Mouse (Mus musculus): ENCODE results near the gene Acnat1. TPM values are rescaled to one million over a fixed set of nuclear protein-coding genes. Genes with fewer than 3 reads are reported as not detected.
"Not testable (repeated sequence)": the region's sequence is repeated elsewhere in the genome, so short reads cannot be mapped to it uniquely, and the experiment has no call there.

Gene Acnat1
- not detected in 2 replicates for polyA plus RNA-seq (2015; fragmentation: Nextera tagmentation; extraction: Ambion mirVana)

DNA sequence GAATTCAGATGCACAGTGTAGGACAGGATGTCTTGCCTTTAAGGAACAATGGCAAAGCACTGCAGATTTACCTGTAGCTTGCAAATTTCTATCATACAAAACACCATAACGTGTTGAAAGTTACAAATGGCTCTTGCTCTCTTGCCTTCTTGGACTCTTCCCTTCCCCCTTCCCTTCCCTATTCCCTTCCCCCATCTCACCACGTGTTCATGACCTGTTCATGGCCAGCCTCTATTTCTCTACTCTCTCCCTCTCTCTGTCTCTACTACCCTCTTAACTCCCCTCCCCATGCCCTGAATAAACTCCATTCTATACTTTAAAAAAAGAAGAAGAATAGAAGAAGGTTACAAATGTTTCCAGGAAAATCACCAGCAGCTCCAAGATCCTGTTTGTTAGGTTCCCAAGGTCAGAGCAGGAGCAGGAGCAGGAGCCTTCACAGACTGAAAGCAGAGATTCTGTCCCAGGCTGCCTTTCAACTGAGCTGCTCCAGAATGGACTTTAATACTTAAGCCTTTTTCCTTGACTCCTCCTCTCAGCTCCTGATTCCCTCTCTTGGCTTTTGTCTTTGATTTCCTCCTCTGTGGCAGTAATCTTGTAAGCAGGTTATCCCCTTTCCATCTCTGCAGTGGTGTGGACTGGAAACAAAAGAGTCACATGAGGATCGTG is at the start of gene Acnat1:
Gene Acnat1 (minus strand): TSS at position 478 of the 666 bp plus-strand sequence.
- H3K27ac ChIP-seq (replicated peaks), result no peak within 1 kb of the TSS
- no peak for ATAC-seq (replicated peaks)
- no peaks in the 10 kb centered on the region for H3K36me3 ChIP-seq
- no peak within 1 kb of the TSS for H3K4me3 ChIP-seq
- H3K9me3 ChIP-seq, result no peaks in the 10 kb centered on the region
- H3K27me3 ChIP-seq, result no peaks in the 10 kb centered on the region
- H3K9ac ChIP-seq (replicated peaks), result no peak within 1 kb of the TSS
- WGBS, result 42% methylated on average over 3 of the region's 3 CpGs
- no peak within 1 kb of the TSS for H3K4me2 ChIP-seq (replicated peaks)
- H3K4me1 ChIP-seq, result peaks cover 3% of the 10 kb centered on the region; the same call in 1 of the 2 replicates

DNA sequence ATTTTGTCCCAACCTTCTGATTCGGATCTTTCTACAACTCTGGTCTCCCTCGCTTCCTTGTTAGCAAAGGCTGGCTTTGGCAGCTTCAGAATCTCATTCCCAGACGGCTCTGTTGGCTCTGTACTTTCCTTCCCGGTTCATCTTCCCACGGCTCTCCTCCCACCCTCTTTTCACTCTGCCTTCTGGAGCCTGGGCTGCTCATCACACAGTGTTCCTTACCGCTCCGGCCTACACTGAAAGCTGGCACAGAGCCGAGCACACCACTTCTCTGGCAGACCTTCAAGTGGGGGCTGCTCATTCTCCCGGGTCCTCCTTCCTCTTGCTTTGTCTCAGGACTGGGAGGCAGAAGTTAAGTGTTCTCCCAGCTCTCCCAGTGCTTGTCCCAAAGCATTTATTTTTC is 48.9 kb upstream of the Acnat1 start:
- ATAC-seq (replicated peaks), result no peak
- peaks cover 32% of the 10 kb centered on the region for H3K4me1 ChIP-seq
- no peaks in the 10 kb centered on the region for H3K27me3 ChIP-seq
- WGBS, result 47% methylated on average over 9 of the region's 9 CpGs
- H3K27ac ChIP-seq (replicated peaks), result peak overlapping the region; percentile 27
- H3K36me3 ChIP-seq, result peaks cover 15% of the 10 kb centered on the region
- peak overlapping the region; percentile 70 for H3K4me2 ChIP-seq (replicated peaks)
- no peaks in the 10 kb centered on the region for H3K9me3 ChIP-seq
- peak overlapping the region; percentile 62 for H3K4me3 ChIP-seq
- H3K9ac ChIP-seq (replicated peaks), result no peak overlapping the region

DNA sequence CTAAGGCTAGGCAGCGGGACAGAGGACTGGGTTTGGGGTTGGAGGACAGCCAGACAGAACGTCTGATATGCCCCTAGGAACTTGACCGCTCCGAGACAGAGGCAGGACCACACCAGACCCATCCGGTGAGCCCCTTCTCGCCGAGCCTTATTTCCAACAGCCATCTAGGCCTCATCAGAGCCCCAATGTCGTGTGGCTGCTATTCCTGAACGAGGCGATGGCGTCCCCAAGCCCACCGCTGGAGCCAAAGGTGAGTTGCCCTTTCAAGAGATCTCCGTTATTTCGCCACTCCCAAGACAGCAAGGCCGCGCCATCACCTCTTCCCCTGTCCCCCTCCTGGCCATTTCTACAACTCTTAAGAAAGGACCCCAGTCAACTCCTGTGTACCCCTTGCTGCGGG is 47.6 kb upstream of the Acnat1 start:
- Histone ChIP-seq H3K4me1 (peaks cover 32% of the 10 kb centered on the region), H3K9me3 (no peaks in the 10 kb centered on the region), H3K36me3 (peaks cover 12% of the 10 kb centered on the region), H3K27me3 (no peaks in the 10 kb centered on the region), H3K9ac (replicated peaks) (peak overlapping the region; percentile 67), H3K4me3 (peak overlapping the region; percentile 62), H3K4me2 (replicated peaks) (peak overlapping the region; percentile 70), H3K27ac (replicated peaks) (peak overlapping the region; percentile 44)
- WGBS, result 0% methylated on average over 17 of the region's 17 CpGs
- ATAC-seq (replicated peaks), result no peak; the same call in 1 of the 2 replicates

DNA sequence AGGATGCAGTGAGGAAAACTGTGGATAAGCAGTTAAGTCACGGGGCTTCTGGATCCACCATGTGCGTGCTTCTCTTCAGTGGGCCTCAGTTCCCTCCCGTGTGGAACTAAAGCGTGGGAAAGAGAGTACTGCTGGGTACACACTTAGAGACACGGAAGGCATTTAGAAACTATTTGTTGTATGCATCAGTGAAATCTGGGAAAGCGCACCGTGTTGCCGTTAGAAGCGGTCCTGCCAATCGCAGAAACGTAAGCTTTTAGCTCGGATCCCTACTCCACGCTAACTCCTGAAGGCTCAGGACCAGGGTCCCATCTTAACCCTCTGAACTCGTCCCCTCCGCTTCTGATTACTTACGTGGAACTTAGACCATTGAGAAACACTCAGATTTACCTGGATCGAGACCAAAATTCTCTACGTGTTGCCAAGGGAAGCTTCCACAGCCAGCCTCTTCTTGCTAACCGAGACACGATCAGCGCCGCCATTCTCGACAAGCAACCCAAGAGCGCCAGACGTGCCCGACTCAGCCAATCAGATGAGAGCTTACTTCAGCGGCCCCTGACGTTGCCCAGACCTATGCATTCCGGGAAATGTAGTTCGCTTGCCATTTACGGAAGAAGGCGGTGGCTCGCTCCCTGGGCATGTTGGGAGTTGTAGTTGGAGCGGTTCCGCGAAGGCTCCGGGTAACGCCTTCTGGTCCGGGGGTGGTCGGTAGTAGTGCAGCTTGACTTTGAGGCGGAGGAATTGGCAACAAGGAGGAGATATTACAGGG is 47.0 kb upstream of the Acnat1 start, which contains the start of the genes Mrpl50 and Zfp189:
Gene Mrpl50 (minus strand): TSS at position 522 of the 769 bp plus-strand sequence.
Gene Zfp189 (plus strand): TSS at position 605 of the 769 bp plus-strand sequence.
- peak; percentile 99 for ATAC-seq (replicated peaks)
- H3K27ac ChIP-seq (replicated peaks), result peak within 1 kb of the TSS; percentile 77
- H3K36me3 ChIP-seq, result peaks cover 9% of the 10 kb centered on the region
- H3K27me3 ChIP-seq, result no peaks in the 10 kb centered on the region
- peaks cover 32% of the 10 kb centered on the region for H3K4me1 ChIP-seq
- no peaks in the 10 kb centered on the region for H3K9me3 ChIP-seq
- under 1% methylated on average over 41 of the region's 41 CpGs for WGBS
- H3K4me2 ChIP-seq (replicated peaks), result peak within 1 kb of the TSS; percentile 70
- peak within 1 kb of the TSS; percentile 67 for H3K9ac ChIP-seq (replicated peaks)
- H3K4me3 ChIP-seq, result peak within 1 kb of the TSS; percentile 62

DNA sequence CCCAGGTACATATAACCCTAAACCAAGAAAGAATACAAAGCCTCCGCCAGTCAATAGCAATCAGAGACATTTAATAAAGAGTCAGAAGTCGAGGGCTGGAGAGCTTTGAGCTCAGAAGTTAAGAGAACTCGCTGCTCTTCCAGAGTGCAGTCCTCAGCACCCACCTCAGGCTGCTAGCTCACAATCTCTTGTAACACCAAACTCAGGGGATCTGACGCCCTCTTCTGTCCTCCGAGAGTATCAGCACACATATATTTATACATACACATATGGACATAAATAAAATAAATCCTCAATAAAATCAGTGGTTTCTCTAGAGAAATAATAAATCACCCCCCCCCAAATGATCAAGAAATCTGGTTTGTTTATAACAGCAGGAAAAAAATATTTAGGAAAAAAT is 45.8 kb upstream of the Acnat1 start:
- 68% methylated on average over 5 of the region's 5 CpGs for WGBS
- no peaks in the 10 kb centered on the region for H3K27me3 ChIP-seq
- peaks cover 7% of the 10 kb centered on the region for H3K36me3 ChIP-seq
- H3K9ac ChIP-seq (replicated peaks), result no peak overlapping the region
- H3K4me2 ChIP-seq (replicated peaks), result peak overlapping the region; percentile 61
- no peak overlapping the region for H3K27ac ChIP-seq (replicated peaks)
- H3K9me3 ChIP-seq, result no peaks in the 10 kb centered on the region
- peaks cover 32% of the 10 kb centered on the region for H3K4me1 ChIP-seq
- no peak for ATAC-seq (replicated peaks)
- no peak overlapping the region for H3K4me3 ChIP-seq

DNA sequence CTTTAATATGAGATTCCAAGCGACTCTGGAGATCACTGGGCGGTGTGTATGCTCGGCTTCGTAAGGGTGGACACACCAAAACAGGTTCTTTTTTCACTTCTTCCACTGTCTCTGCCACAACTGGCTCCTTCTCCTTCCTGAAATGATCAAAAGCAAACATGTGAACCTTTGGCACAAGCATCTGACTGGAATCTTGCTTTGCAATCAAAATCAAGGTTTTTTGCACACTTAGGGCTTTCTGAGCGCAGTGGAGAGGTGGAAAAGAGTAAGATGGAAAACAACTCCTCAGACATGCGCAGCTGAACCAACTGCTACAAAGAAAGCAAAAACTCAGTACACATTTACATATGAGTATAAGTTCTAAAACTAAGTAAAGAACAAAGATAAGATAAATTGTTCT is 40.7 kb upstream of the Acnat1 start:
- no peak overlapping the region for H3K4me3 ChIP-seq
- no peak for ATAC-seq (replicated peaks)
- H3K9me3 ChIP-seq, result no peaks in the 10 kb centered on the region
- H3K4me1 ChIP-seq, result peaks cover 6% of the 10 kb centered on the region
- H3K36me3 ChIP-seq, result peaks cover 25% of the 10 kb centered on the region
- no peak overlapping the region for H3K27ac ChIP-seq (replicated peaks)
- no peak overlapping the region for H3K9ac ChIP-seq (replicated peaks)
- no peak overlapping the region for H3K4me2 ChIP-seq (replicated peaks)
- H3K27me3 ChIP-seq, result no peaks in the 10 kb centered on the region
- whole genome bisulfite sequencing, result 96% methylated on average over 6 of the region's 6 CpGs

DNA sequence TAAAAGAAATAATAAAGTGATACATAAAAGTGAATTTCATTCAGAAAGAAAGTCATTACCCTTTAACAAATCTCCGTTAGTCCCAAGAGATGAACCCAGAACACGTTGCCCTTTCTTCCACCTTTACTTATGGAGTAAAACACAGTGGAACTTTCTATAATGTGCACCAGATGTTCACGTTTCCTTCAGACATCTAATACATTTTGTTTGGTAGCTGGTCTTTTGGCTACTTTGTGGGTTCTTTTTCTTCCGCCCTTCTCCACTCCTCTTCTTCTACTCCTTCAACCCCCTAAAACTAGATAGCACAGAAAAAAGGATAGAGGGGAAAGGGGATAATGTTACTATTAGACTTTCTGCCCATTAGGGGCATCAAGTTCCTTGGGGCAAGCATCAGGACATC is 38.9 kb upstream of the Acnat1 start:
- no peaks in the 10 kb centered on the region for H3K27me3 ChIP-seq
- H3K36me3 ChIP-seq, result peaks cover 25% of the 10 kb centered on the region
- H3K27ac ChIP-seq (replicated peaks), result no peak overlapping the region
- no peak overlapping the region for H3K9ac ChIP-seq (replicated peaks)
- 92% methylated on average over 4 of the region's 4 CpGs for WGBS
- ATAC-seq (replicated peaks), result no peak
- H3K9me3 ChIP-seq, result no peaks in the 10 kb centered on the region
- no peak overlapping the region for H3K4me3 ChIP-seq
- no peak overlapping the region for H3K4me2 ChIP-seq (replicated peaks)
- no peaks in the 10 kb centered on the region for H3K4me1 ChIP-seq

DNA sequence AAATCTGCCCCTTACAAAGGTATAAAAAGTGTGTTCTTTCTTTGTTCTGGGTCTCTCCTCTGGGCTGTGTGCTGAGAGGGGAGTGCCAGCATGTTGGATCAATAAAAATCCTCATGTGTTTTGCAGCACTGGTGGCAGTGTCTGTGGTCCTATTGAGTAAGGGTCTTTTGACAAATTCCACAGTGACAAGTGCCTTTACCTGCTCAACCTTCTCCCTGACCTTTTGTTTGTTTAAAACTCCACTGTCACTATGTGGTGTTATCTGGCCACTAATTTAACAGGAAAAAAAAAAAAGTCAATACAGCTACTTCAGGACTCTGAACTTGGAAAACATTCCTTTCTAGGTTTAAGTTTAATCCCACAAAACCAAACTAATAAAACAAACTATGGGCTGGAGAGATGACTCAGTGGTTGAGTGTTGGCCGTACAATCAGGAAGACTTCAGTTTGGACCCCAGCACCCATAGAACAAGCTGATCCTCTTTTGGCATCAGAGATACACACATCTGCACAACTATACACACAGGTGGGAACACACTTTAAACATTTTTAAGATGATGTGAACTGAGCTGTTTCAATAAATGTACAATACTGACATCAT is 36.6 kb upstream of the Acnat1 start:
- ATAC-seq (replicated peaks), result not testable (repeated sequence)
- 97% methylated on average over 1 of the region's 1 CpGs for WGBS

DNA sequence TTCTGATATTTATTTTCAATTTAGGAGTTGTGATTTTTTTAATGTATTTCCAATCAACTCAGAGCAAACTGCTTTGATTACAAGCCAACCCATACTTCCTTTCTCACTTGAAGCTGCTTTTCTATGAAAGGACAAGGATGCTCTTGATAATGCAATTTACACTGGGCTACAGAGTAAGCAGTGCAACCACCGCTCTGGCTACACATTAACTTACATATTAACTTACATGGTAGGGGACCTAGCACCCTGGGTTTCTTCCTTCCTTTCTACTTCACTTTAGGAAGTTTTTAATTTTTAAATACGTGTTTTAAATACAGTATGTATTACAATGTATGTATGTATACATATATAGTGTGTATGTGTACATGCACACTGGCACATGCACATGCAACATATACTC is 35.5 kb upstream of the Acnat1 start:
- ATAC-seq (replicated peaks), result no peak
- Histone ChIP-seq H3K4me3 (no peak overlapping the region), H3K27me3 (no peaks in the 10 kb centered on the region), H3K4me2 (replicated peaks) (no peak overlapping the region), H3K27ac (replicated peaks) (no peak overlapping the region), H3K4me1 (no peaks in the 10 kb centered on the region), H3K36me3 (peaks cover 23% of the 10 kb centered on the region), H3K9me3 (no peaks in the 10 kb centered on the region), H3K9ac (replicated peaks) (no peak overlapping the region)
- WGBS, result 94% methylated on average over 2 of the region's 2 CpGs

More for the DNA sequence above, 36.6 kb upstream of the Acnat1 start:
- H3K9me3 ChIP-seq; H3K27ac ChIP-seq (replicated peaks); H3K4me2 ChIP-seq (replicated peaks); H3K4me1 ChIP-seq; H3K4me3 ChIP-seq; H3K27me3 ChIP-seq; H3K9ac ChIP-seq (replicated peaks): not testable (repeated sequence)
- H3K36me3 ChIP-seq, result peaks cover 25% of the 10 kb centered on the region

DNA sequence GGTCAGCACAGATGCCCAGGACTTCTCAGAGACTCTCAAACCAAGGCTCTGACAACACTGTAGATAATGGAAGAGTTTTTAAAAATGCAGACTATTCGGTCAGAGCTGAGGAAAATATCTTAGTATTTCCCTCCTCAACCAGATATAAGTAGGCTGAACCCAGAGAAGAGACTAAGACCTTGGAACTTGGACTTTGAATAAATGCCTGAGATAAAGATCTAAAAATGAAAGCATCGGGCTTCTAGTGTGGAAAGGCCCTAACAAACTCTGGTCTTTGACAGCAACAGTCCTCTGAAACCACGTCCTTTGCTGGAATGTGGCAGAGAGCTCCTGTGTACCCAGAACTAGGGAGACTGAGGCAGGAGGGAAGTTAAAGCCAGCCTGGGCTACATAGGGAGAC is 32.7 kb upstream of the Acnat1 start, which contains the start of gene Baat:
Gene Baat (minus strand): TSS at position 172 of the 400 bp plus-strand sequence.
- H3K36me3 ChIP-seq, result no peaks in the 10 kb centered on the region
- no peaks in the 10 kb centered on the region for H3K9me3 ChIP-seq
- H3K4me2 ChIP-seq (replicated peaks), result no peak within 1 kb of the TSS
- no peak within 1 kb of the TSS for H3K27ac ChIP-seq (replicated peaks)
- no peak within 1 kb of the TSS for H3K9ac ChIP-seq (replicated peaks)
- no peak within 1 kb of the TSS for H3K4me3 ChIP-seq
- ATAC-seq (replicated peaks), result no peak
- no peaks in the 10 kb centered on the region for H3K4me1 ChIP-seq
- no peaks in the 10 kb centered on the region for H3K27me3 ChIP-seq
- 87% methylated on average over 3 of the region's 3 CpGs for WGBS

DNA sequence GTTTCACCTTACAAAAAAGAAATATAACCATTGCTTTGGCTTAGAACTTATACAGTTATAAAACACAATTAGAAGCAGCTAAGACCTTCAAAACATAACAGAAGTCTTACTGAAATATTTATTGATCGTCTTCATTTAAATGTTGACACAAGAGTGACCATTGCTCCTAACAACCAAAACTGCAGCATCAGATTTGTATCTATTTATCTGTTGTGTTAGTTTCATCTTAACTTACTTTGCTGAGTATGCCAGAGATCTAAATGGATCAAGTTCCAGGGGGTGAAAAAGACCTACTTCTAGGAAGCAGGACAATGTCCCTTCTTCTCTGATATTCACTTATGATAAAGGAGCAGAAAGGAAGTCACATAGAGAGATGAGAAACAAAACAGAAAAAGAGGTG is 29.9 kb upstream of the Acnat1 start:
- no peaks in the 10 kb centered on the region for H3K9me3 ChIP-seq
- WGBS, result 93% methylated on average over 1 of the region's 1 CpGs

More for the DNA sequence above, 29.9 kb upstream of the Acnat1 start:
- H3K4me1 ChIP-seq, result no peaks in the 10 kb centered on the region
- no peak overlapping the region for H3K9ac ChIP-seq (replicated peaks)
- H3K36me3 ChIP-seq, result no peaks in the 10 kb centered on the region
- no peak for ATAC-seq (replicated peaks)
- no peak overlapping the region for H3K4me2 ChIP-seq (replicated peaks)
- no peak overlapping the region for H3K27ac ChIP-seq (replicated peaks)
- no peaks in the 10 kb centered on the region for H3K27me3 ChIP-seq
- no peak overlapping the region for H3K4me3 ChIP-seq
